Mouse (Mus musculus): Measurements from ENCODE around the gene Sema4b. TPM values are rescaled to one million over a fixed set of nuclear protein-coding genes. Genes with fewer than 3 reads are reported as not detected.

Sema4b gene
- total and polyA plus RNA-seq, 3 experiments: 1.5 to 9.4 (median 6.7) TPM

- no peak for DNase-seq (ENCODE audit: extremely low read depth)
- Histone ChIP-seq H3K27ac (ENCODE audit: insufficient read depth, low read depth) (peak overlapping the region; percentile 61), H3K4me3 (replicated peaks in 1 of 3; ENCODE audit: low read depth in 2 of 3, low read length in 2 of 3, poor library complexity in 1 of 3) (no peak overlapping the region), H3K4me1 (ENCODE audit: control insufficient read depth in 1 of 2, insufficient read depth in 2 of 2) (peaks cover 17 to 67% of the 10 kb centered on the region in 2 experiments), H3K4me2 (ENCODE audit: insufficient read depth, low read depth, poor library complexity, severe bottlenecking) (peak overlapping the region; percentile 8; the same call in 1 of the 2 replicates), H3K79me2 (replicated peaks; ENCODE audit: control insufficient read depth, extremely low read depth, insufficient read depth, poor library complexity, severe bottlenecking) (no peaks in the 10 kb centered on the region), H3K36me3 (replicated peaks in 1 of 2; ENCODE audit: control insufficient read depth in 1 of 2, insufficient read depth in 1 of 2, low read length in 1 of 2) (no peaks in the 10 kb centered on the region), H3K27me3 (replicated peaks) (no peaks in the 10 kb centered on the region), H3K9ac (ENCODE audit: insufficient read depth, low read depth) (no peak overlapping the region), H3K9me3 (replicated peaks; ENCODE audit: low read length) (peaks cover 15% of the 10 kb centered on the region)
- dilution Hi-C loops (cut with MboI; ENCODE audit: extremely low pct_ligation_motif_present, extremely low pct_unique_long_range_greater_than_20kb, low sequenced_read_pairs) (no loop called here), in situ Hi-C loops (cut with MboI; ENCODE audit: low pct_ligation_motif_present, low pct_unique_long_range_greater_than_20kb, low sequenced_read_pairs) (no loop called here)
- TF ChIP-seq JUND (conservative IDR thresholded peaks at IDR 0.05; ENCODE audit: low read depth, low read length): no peak
- 0 out of 2 replicates have a peak, but pooled peaks have one; percentile 23 for TF ChIP-seq EP300 (IDR thresholded peaks at IDR 0.05; ENCODE audit: low read length)
- no peak for TF ChIP-seq KAT2A (IDR thresholded peaks at IDR 0.05; ENCODE audit: insufficient replicate concordance, low read length)
- TF ChIP-seq BHLHE40 (IDR thresholded peaks at IDR 0.05; ENCODE audit: low read depth, low read length): no peak
- TF ChIP-seq MEF2A (IDR thresholded peaks at IDR 0.05; ENCODE audit: borderline replicate concordance, low read depth, low read length): 0 out of 2 replicates have a peak, but pooled peaks have one; percentile 3
- TF ChIP-seq CHD2 (IDR thresholded peaks at IDR 0.05; ENCODE audit: low read length): no peak
- peak; percentile 37; the same call in 1 of the 2 replicates for TF ChIP-seq MYC (IDR thresholded peaks at IDR 0.05; ENCODE audit: low read depth, low read length)
- TF ChIP-seq E2F4 (IDR thresholded peaks at IDR 0.05; ENCODE audit: insufficient replicate concordance, low read depth, low read length): no peak
Measured at GRCm38 (mm10) chr7:80182139-80182538, 4.5 kb upstream of the Sema4b start.

- Histone ChIP-seq H3K27me3 (replicated peaks) (no peaks in the 10 kb centered on the region), H3K4me2 (ENCODE audit: insufficient read depth, low read depth, poor library complexity, severe bottlenecking) (no peak overlapping the region), H3K9ac (ENCODE audit: insufficient read depth, low read depth) (peak overlapping the region; percentile 9; the same call in 1 of the 2 replicates), H3K4me1 (ENCODE audit: control insufficient read depth in 1 of 2, insufficient read depth in 2 of 2) (peaks cover 13 to 62% of the 10 kb centered on the region in 2 experiments), H3K9me3 (replicated peaks; ENCODE audit: low read length) (peaks cover 4% of the 10 kb centered on the region), H3K4me3 (replicated peaks in 1 of 3; ENCODE audit: low read depth in 2 of 3, low read length in 2 of 3, poor library complexity in 1 of 3) (no peak overlapping the region), H3K27ac (ENCODE audit: insufficient read depth, low read depth) (peak overlapping the region; percentile 77), H3K79me2 (replicated peaks; ENCODE audit: control insufficient read depth, extremely low read depth, insufficient read depth, poor library complexity, severe bottlenecking) (no peaks in the 10 kb centered on the region), H3K36me3 (replicated peaks in 1 of 2; ENCODE audit: control insufficient read depth in 1 of 2, insufficient read depth in 1 of 2, low read length in 1 of 2) (no peaks in the 10 kb centered on the region)
- in situ Hi-C loops (cut with MboI; ENCODE audit: low pct_ligation_motif_present, low pct_unique_long_range_greater_than_20kb, low sequenced_read_pairs): no loop called here
- dilution Hi-C loops (cut with MboI; ENCODE audit: extremely low pct_ligation_motif_present, extremely low pct_unique_long_range_greater_than_20kb, low sequenced_read_pairs): no loop called here
- DNase-seq (ENCODE audit: extremely low read depth): no peak
- TF ChIP-seq ZNF384 (IDR thresholded peaks at IDR 0.05; ENCODE audit: low read depth, low read length): peak; percentile 86
- no peak for TF ChIP-seq MAZ (IDR thresholded peaks at IDR 0.05; ENCODE audit: low read depth, low read length)
- TF ChIP-seq MEF2A (IDR thresholded peaks at IDR 0.05; ENCODE audit: borderline replicate concordance, low read depth, low read length): peak; percentile 14; the same call in 1 of the 2 replicates
- no peak for TF ChIP-seq POLR2A (IDR thresholded peaks at IDR 0.05; ENCODE audit: low read depth, low read length)
- TF ChIP-seq CHD1 (IDR thresholded peaks at IDR 0.05; ENCODE audit: low read depth, low read length): no peak
- TF ChIP-seq IRF4 (IDR thresholded peaks at IDR 0.05; ENCODE audit: low read depth, low read length): no peak
- no peak for TF ChIP-seq JUN (IDR thresholded peaks at IDR 0.05; ENCODE audit: insufficient read depth, low read depth, low read length)
- no peak for TF ChIP-seq ELF1 (IDR thresholded peaks at IDR 0.05; ENCODE audit: low read depth, low read length)
- no peak for TF ChIP-seq CHD2 (IDR thresholded peaks at IDR 0.05; ENCODE audit: low read length)
- no peak for TF ChIP-seq MYC (IDR thresholded peaks at IDR 0.05; ENCODE audit: low read depth, low read length)
Measured at GRCm38 (mm10) chr7:80183466-80183865, 3.2 kb upstream of the Sema4b start.
